30 mouse cellular contexts compared by ENCODE assay signal in the genomic region with DNA sequence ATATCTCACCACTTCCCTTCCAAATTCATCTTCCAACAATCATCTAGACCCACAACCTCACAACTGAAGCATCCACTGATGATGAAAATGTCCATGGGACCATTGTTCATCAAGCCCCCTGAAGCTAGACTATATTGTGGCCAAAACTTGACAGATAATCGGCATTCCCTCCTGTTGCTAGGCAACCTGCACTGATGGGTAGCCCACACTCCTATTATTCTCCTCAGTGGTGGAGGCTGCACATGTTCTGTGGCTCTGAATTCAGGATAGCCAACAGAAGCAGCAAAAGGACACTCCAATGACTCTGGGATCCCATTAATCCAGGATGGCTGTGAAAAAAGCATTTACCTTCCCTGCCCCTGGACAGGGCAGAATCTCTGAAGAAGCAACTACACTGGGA. TPM values are rescaled to one million over a fixed set of nuclear protein-coding genes. Genes with fewer than 3 reads are reported as not detected.
DNase-seq lines count a peak whose midpoint lies in the region; ATAC-seq lines count a peak whose summit lies in the region.
"Had no signal": no experiment of that assay in that cellular context is flagged by ENCODE, and none has a peak within 500 bp of the region (broad histone marks: within the 10 kb centered on the region; RNA-seq: fewer than 3 reads in every experiment).

No protein-coding gene starts in this region.

- H3K27me3 ChIP-seq in forebrain, embryonic 13.5 days: no peaks in the 10 kb centered on the region
- H3K27me3 ChIP-seq in forebrain, embryonic 16.5 days (replicated peaks; ENCODE audit: control insufficient read depth, insufficient read depth, low read length): no peaks in the 10 kb centered on the region
- H3K27me3 ChIP-seq in midbrain, embryonic 13.5 days: no peaks in the 10 kb centered on the region
- H3K27me3 ChIP-seq in midbrain, embryonic 11.5 days (ENCODE audit: control insufficient read depth, insufficient read depth, low read length): no peaks in the 10 kb centered on the region
- H3K27me3 ChIP-seq in hindbrain, embryonic 16.5 days (replicated peaks; ENCODE audit: control insufficient read depth, insufficient read depth, low read length): no peaks in the 10 kb centered on the region
- H3K27me3 ChIP-seq in midbrain, embryonic 16.5 days (ENCODE audit: control insufficient read depth, insufficient read depth, low read depth, low read length): no peaks in the 10 kb centered on the region
- H3K27me3 ChIP-seq: CH12.LX; forebrain, embryonic 15.5 days; hindbrain, embryonic 15.5 days; intestine, embryonic 15.5 days; limb, embryonic 15.5 days; liver, embryonic 13.5 days; midbrain, embryonic 12.5 days; neural tube, embryonic 13.5 days; stomach, embryonic 15.5 days had no signal

- intact Hi-C loops in left cerebral cortex, postnatal 14 days (cut with DNase I): no loop called here

- WGBS in forebrain, embryonic 13.5 days: 21% methylated on average over 1 of the region's 1 CpGs
- WGBS in forebrain, embryonic 16.5 days: 16% methylated on average over 1 of the region's 1 CpGs
- 16% methylated on average over 1 of the region's 1 CpGs for WGBS in midbrain, embryonic 13.5 days
- WGBS in midbrain, embryonic 11.5 days: 26% methylated on average over 1 of the region's 1 CpGs
- 15% methylated on average over 1 of the region's 1 CpGs for WGBS in hindbrain, embryonic 16.5 days
- WGBS in midbrain, embryonic 16.5 days: 9% methylated on average over 1 of the region's 1 CpGs

- no peak overlapping the region for H3K9ac ChIP-seq in forebrain, embryonic 13.5 days
- no peak overlapping the region for H3K9ac ChIP-seq in forebrain, embryonic 16.5 days (replicated peaks; ENCODE audit: low read depth, low read length)
- H3K9ac ChIP-seq in midbrain, embryonic 13.5 days (replicated peaks): no peak overlapping the region
- H3K9ac ChIP-seq in midbrain, embryonic 11.5 days (ENCODE audit: low read length): no peak overlapping the region
- no peak overlapping the region for H3K9ac ChIP-seq in hindbrain, embryonic 16.5 days (ENCODE audit: low read depth, low read length)
- no peak overlapping the region for H3K9ac ChIP-seq in midbrain, embryonic 16.5 days (ENCODE audit: low read depth, low read length)
- H3K9ac ChIP-seq: forebrain, embryonic 15.5 days; hindbrain, embryonic 15.5 days; intestine, embryonic 15.5 days; limb, embryonic 15.5 days; liver, embryonic 13.5 days; midbrain, embryonic 12.5 days; neural tube, embryonic 13.5 days; stomach, embryonic 15.5 days had no signal

- no peak for DNase-seq in midbrain, embryonic 11.5 days (ENCODE audit: low spot score, missing footprints)
- no peak for DNase-seq in left cerebral cortex, postnatal 14 days (ENCODE audit: low spot score in 2 of 2)
- no peak for DNase-seq in heart, adult 11 months
- DNase-seq: adrenal gland, adult 8-10 months; cerebellum, adult 11 months; cerebellum, adult 9-10 months; heart, postnatal 14 days; kidney, adult 2 months; kidney, postnatal 36 days; liver, embryonic 13.5 days; lung, adult 18-20 months; lung, postnatal 4 days had no signal

- H3K4me2 ChIP-seq in forebrain, embryonic 13.5 days: no peak overlapping the region
- H3K4me2 ChIP-seq in forebrain, embryonic 16.5 days (ENCODE audit: low read length): no peak overlapping the region
- no peak overlapping the region for H3K4me2 ChIP-seq in midbrain, embryonic 13.5 days (replicated peaks)
- H3K4me2 ChIP-seq in midbrain, embryonic 11.5 days: no peak overlapping the region
- H3K4me2 ChIP-seq in hindbrain, embryonic 16.5 days (ENCODE audit: low read length): no peak overlapping the region
- no peak overlapping the region for H3K4me2 ChIP-seq in midbrain, embryonic 16.5 days (ENCODE audit: low read length)
- H3K4me2 ChIP-seq: forebrain, embryonic 15.5 days; hindbrain, embryonic 15.5 days; intestine, embryonic 15.5 days; limb, embryonic 15.5 days; liver, embryonic 13.5 days; midbrain, embryonic 12.5 days; neural tube, embryonic 13.5 days; stomach, embryonic 15.5 days had no signal

- peak; percentile 45; the same call in 1 of the 2 replicates for ATAC-seq in forebrain, embryonic 13.5 days
- ATAC-seq in forebrain, embryonic 16.5 days: no peak
- 0 out of 2 replicates have a peak, but pooled peaks have one; percentile 48 for ATAC-seq in midbrain, embryonic 13.5 days
- ATAC-seq in midbrain, embryonic 11.5 days (ENCODE audit: low FRiP score): no peak
- peak; percentile 59; the same call in 1 of the 2 replicates for ATAC-seq in hindbrain, embryonic 16.5 days
- peak; percentile 72 for ATAC-seq in midbrain, embryonic 16.5 days
- ATAC-seq: forebrain, embryonic 15.5 days; intestine, embryonic 15.5 days; lung, postnatal 0 days had no signal

- no peaks in the 10 kb centered on the region for H3K9me3 ChIP-seq in forebrain, embryonic 13.5 days (replicated peaks)
- no peaks in the 10 kb centered on the region for H3K9me3 ChIP-seq in forebrain, embryonic 16.5 days (ENCODE audit: control insufficient read depth, low read length)
- H3K9me3 ChIP-seq in midbrain, embryonic 13.5 days: no peaks in the 10 kb centered on the region
- H3K9me3 ChIP-seq in midbrain, embryonic 11.5 days (ENCODE audit: control insufficient read depth, low read length): no peaks in the 10 kb centered on the region
- no peaks in the 10 kb centered on the region for H3K9me3 ChIP-seq in hindbrain, embryonic 16.5 days (ENCODE audit: control insufficient read depth, low read length)
- no peaks in the 10 kb centered on the region for H3K9me3 ChIP-seq in midbrain, embryonic 16.5 days (replicated peaks; ENCODE audit: control insufficient read depth, low read length, poor library complexity, severe bottlenecking)
- H3K9me3 ChIP-seq: forebrain, embryonic 15.5 days; hindbrain, embryonic 15.5 days; intestine, embryonic 15.5 days; limb, embryonic 10.5 days; limb, embryonic 15.5 days; liver, embryonic 13.5 days; midbrain, embryonic 12.5 days; neural tube, embryonic 13.5 days; stomach, embryonic 15.5 days had no signal

- H3K27ac ChIP-seq in forebrain, embryonic 13.5 days: no peak overlapping the region
- H3K27ac ChIP-seq in forebrain, embryonic 16.5 days (ENCODE audit: low read length): no peak overlapping the region
- H3K27ac ChIP-seq in midbrain, embryonic 13.5 days: no peak overlapping the region; the same call in 1 of the 2 replicates
- H3K27ac ChIP-seq in midbrain, embryonic 11.5 days (ENCODE audit: low read depth, low read length): no peak overlapping the region
- no peak overlapping the region for H3K27ac ChIP-seq in hindbrain, embryonic 16.5 days (ENCODE audit: low read depth, low read length)
- H3K27ac ChIP-seq in midbrain, embryonic 16.5 days (ENCODE audit: low read length): no peak overlapping the region
- H3K27ac ChIP-seq: forebrain, embryonic 15.5 days; hindbrain, embryonic 15.5 days; intestine, embryonic 15.5 days; layer of hippocampus, adult 2 months; limb, embryonic 10.5 days; limb, embryonic 15.5 days; liver, embryonic 13.5 days; midbrain, embryonic 12.5 days; neural tube, embryonic 13.5 days; stomach, embryonic 15.5 days had no signal

- peaks cover 4% of the 10 kb centered on the region; the same call in 1 of the 2 replicates for H3K4me1 ChIP-seq in forebrain, embryonic 13.5 days
- no peaks in the 10 kb centered on the region for H3K4me1 ChIP-seq in forebrain, embryonic 16.5 days (replicated peaks; ENCODE audit: control insufficient read depth, insufficient read depth, low read length)
- peaks cover 5% of the 10 kb centered on the region; the same call in 1 of the 2 replicates for H3K4me1 ChIP-seq in midbrain, embryonic 13.5 days (replicated peaks)
- H3K4me1 ChIP-seq in midbrain, embryonic 11.5 days (ENCODE audit: control insufficient read depth, insufficient read depth, low read length): no peaks in the 10 kb centered on the region
- peaks cover 2% of the 10 kb centered on the region; the same call in 1 of the 2 replicates for H3K4me1 ChIP-seq in hindbrain, embryonic 16.5 days (ENCODE audit: control insufficient read depth, insufficient read depth, low read depth, low read length)
- H3K4me1 ChIP-seq in midbrain, embryonic 16.5 days (ENCODE audit: control insufficient read depth, insufficient read depth, low read length): no peaks in the 10 kb centered on the region
- H3K4me1 ChIP-seq: forebrain, embryonic 15.5 days; intestine, embryonic 15.5 days; limb, embryonic 10.5 days; limb, embryonic 15.5 days; liver, embryonic 13.5 days; stomach, embryonic 15.5 days had no signal

- H3K36me3 ChIP-seq in forebrain, embryonic 13.5 days (ENCODE audit: poor library complexity, severe bottlenecking): no peaks in the 10 kb centered on the region
- no peaks in the 10 kb centered on the region for H3K36me3 ChIP-seq in forebrain, embryonic 16.5 days (ENCODE audit: control insufficient read depth, insufficient read depth)
- H3K36me3 ChIP-seq in midbrain, embryonic 13.5 days: no peaks in the 10 kb centered on the region
- H3K36me3 ChIP-seq in midbrain, embryonic 11.5 days (ENCODE audit: control insufficient read depth, insufficient read depth, low read length): no peaks in the 10 kb centered on the region
- no peaks in the 10 kb centered on the region for H3K36me3 ChIP-seq in hindbrain, embryonic 16.5 days (ENCODE audit: control insufficient read depth, insufficient read depth, low read length)
- H3K36me3 ChIP-seq in midbrain, embryonic 16.5 days (ENCODE audit: control insufficient read depth, insufficient read depth, low read length): no peaks in the 10 kb centered on the region
- H3K36me3 ChIP-seq: forebrain, embryonic 15.5 days; hindbrain, embryonic 15.5 days; intestine, embryonic 15.5 days; limb, embryonic 10.5 days; limb, embryonic 15.5 days; liver, embryonic 13.5 days; midbrain, embryonic 12.5 days; neural tube, embryonic 13.5 days; stomach, embryonic 15.5 days had no signal

- no peak overlapping the region for H3K4me3 ChIP-seq in forebrain, embryonic 13.5 days
- H3K4me3 ChIP-seq in forebrain, embryonic 16.5 days (replicated peaks; ENCODE audit: low read length): no peak overlapping the region
- H3K4me3 ChIP-seq in midbrain, embryonic 13.5 days (replicated peaks): no peak overlapping the region
- no peak overlapping the region for H3K4me3 ChIP-seq in midbrain, embryonic 11.5 days (ENCODE audit: low read depth, low read length)
- no peak overlapping the region for H3K4me3 ChIP-seq in hindbrain, embryonic 16.5 days (ENCODE audit: low read length)
- no peak overlapping the region for H3K4me3 ChIP-seq in midbrain, embryonic 16.5 days (ENCODE audit: low read depth, low read length)
- H3K4me3 ChIP-seq: forebrain, embryonic 15.5 days; hindbrain, embryonic 15.5 days; intestine, embryonic 15.5 days; layer of hippocampus, adult 2 months; limb, embryonic 10.5 days; limb, embryonic 15.5 days; liver, embryonic 13.5 days; midbrain, embryonic 12.5 days; myocyte; neural tube, embryonic 13.5 days; stomach, embryonic 15.5 days had no signal

RNA-seq across cellular contexts. Expression of gene Reln, which starts 40.8 kb away (rescaled TPM):
- 33.6 and 36.4 TPM in 2 replicates for polyA plus RNA-seq in forebrain, embryonic 13.5 days (2015; fragmentation: Nextera tagmentation; extraction: Ambion mirVana)
- polyA plus RNA-seq in forebrain, embryonic 16.5 days (2015; fragmentation: Nextera tagmentation; extraction: Ambion mirVana): 58.3 and 63.3 TPM in 2 replicates
- 28.8 and 40.1 TPM in 2 replicates for polyA plus RNA-seq in midbrain, embryonic 13.5 days (2015; fragmentation: Nextera tagmentation; extraction: Ambion mirVana)
- 9.8 and 10.1 TPM in 2 replicates for polyA plus RNA-seq in midbrain, embryonic 11.5 days (2014; fragmentation: Nextera tagmentation; extraction: Ambion mirVana)
- 41.3 and 41.9 TPM in 2 replicates for polyA plus RNA-seq in hindbrain, embryonic 16.5 days (2015; fragmentation: Nextera tagmentation; extraction: Ambion mirVana)
- polyA plus RNA-seq in midbrain, embryonic 16.5 days (2015; fragmentation: Nextera tagmentation; extraction: Ambion mirVana): 37.8 and 39.5 TPM in 2 replicates
- total RNA-seq in left cerebral cortex, postnatal 14 days (2021): 100 to 1,000 TPM; 107 to 114 TPM
- polyA plus RNA-seq: C2C12 had no signal

Comparison
In these comparisons a context has a peak if more than half of its experiments do, and no peak if none do; other contexts are left out.
1. ATAC-seq: peak in forebrain, embryonic 13.5 days (single experiment), midbrain, embryonic 13.5 days (single experiment), hindbrain, embryonic 16.5 days (single experiment) and midbrain, embryonic 16.5 days (single experiment); none in forebrain, embryonic 16.5 days (single experiment) and midbrain, embryonic 11.5 days (single experiment).